Mouse (Mus musculus) G1E (cell line): Measurements from ENCODE around the gene Rprd1b. TPM values are rescaled to one million over a fixed set of nuclear protein-coding genes. Genes with fewer than 3 reads are reported as not detected.
A peak's percentile ranks its signal among the peaks of the same experiment; 100 is the strongest.

Experiments used
- ATAC-seq: 2 replicates; pipeline ENCODE4 v1.8.0; 2016; ENCODE audit warnings: mild to moderate bottlenecking; ENCODE audit not compliant: insufficient number of reproducible peaks, poor library complexity, low FRiP score, severe bottlenecking; ENCODE audit errors: extremely low read depth
- DNase-seq: peaks from one replicate; pipeline ENCODE4 v3.0.0; 2012; ENCODE audit warnings: low spot score
- H3K27me3 ChIP-seq: 2 replicates; pipeline ENCODE4 v1.6.1; 2012; ENCODE audit warnings: mild to moderate bottlenecking, low read length, inconsistent platforms; ENCODE audit not compliant: insufficient read depth
- H3K36me3 ChIP-seq: replicated peaks from 2 replicates; pipeline ENCODE3; 2012; ENCODE audit warnings: mild to moderate bottlenecking, inconsistent platforms
- H3K4me1 ChIP-seq: 2 replicates; pipeline ENCODE4 v1.6.1; 2012; ENCODE audit warnings: low read depth, low read length, inconsistent platforms, mixed read lengths; ENCODE audit not compliant: insufficient read depth
- H3K4me3 ChIP-seq: 2 replicates; pipeline ENCODE4 v1.5.1; 2012; ENCODE audit warnings: low read depth, mild to moderate bottlenecking, inconsistent platforms, low read length, moderate library complexity, mixed read lengths
- H3K9me3 ChIP-seq: replicated peaks from 2 replicates; pipeline ENCODE4 v1.6.1; 2012; ENCODE audit warnings: inconsistent platforms
- CTCF ChIP-seq: IDR thresholded peaks from 2 replicates; pipeline ENCODE4 v1.5.1; 2012; ENCODE audit warnings: low read depth, low read length, inconsistent platforms, mixed read lengths
- GATA1 ChIP-seq: IDR thresholded peaks from 2 replicates; pipeline ENCODE4 v1.6.1; 2012; ENCODE audit warnings: borderline replicate concordance, low read length, inconsistent platforms, mixed read lengths
- GATA2 ChIP-seq: IDR thresholded peaks from 2 replicates; pipeline ENCODE4 v1.6.1; 2012; ENCODE audit warnings: low read depth, low read length, inconsistent platforms, borderline replicate concordance
- POLR2AphosphoS5 ChIP-seq: IDR thresholded peaks from 2 replicates; pipeline ENCODE4 v1.6.1; 2012; ENCODE audit warnings: low read depth, low read length, inconsistent platforms; ENCODE audit not compliant: insufficient replicate concordance
- TAL1 ChIP-seq: conservative IDR thresholded peaks from 2 replicates; pipeline ENCODE4 v1.6.1; 2012; ENCODE audit warnings: low read depth, low read length, inconsistent platforms, mixed read lengths
- polyA plus RNA-seq: library from polyadenylated mRNA; stranded (reverse); fragments of >175 nt; gene quantifications from 2 replicates; pipeline ENCODE4 v1.2.3, GENCODE M21; 2012
- total RNA-seq, 2 experiments: library from RNA; stranded (forward) in 1 of 2; stranded (reverse) in 1 of 2; fragments of 200-1000 nt in 1 of 2; fragments of >200 nt in 1 of 2; fragmentation: Nextera tagmentation in 1 of 2; gene quantifications; 2 replicates each; pipeline ENCODE4 v1.2.3; 2014 to 2017

Gene Rprd1b
- total and polyA plus RNA-seq, 3 experiments, result 28.7 to 37.9 (median 36.2) TPM

DNA sequence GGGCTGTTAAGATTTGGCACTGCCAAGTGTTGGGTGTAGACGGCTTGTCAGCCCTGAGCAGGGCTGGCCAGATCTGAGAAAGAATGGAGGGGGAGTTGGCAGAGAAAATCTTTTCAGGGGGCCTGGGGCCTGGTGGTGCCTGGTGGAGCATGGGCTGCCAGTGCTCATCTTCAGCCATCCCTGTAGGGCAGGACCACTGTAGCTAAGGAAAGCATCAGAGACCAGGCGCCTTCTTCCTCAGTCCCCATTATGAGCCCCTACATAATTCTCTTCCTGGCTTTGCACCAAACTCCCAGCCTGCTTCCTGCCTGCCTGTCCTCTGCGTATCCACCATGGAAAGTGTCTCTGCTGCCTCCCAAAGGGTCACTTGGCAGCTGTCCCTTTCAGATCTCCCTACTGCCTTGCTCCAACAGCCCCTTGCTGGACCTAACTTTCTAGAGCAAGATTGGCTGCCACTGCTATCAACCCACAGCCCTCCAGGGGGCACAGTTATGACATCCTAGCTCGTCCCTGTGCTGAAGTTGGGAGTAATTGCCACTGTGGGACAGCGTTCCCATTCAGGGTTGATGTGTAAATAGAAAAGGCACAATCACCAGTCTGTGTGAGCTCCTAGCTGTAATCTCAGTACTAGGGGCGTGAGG is 78.8 kb downstream of the Rprd1b start:
- Histone ChIP-seq H3K9me3 (no peaks in the 10 kb centered on the region), H3K4me3 (no peak overlapping the region), H3K27me3 (peaks cover 20% of the 10 kb centered on the region), H3K4me1 (peaks cover 53% of the 10 kb centered on the region), H3K36me3 (no peaks in the 10 kb centered on the region)
- DNase-seq (peak; percentile 42), ATAC-seq (no peak)
- TF ChIP-seq POLR2AphosphoS5 (no peak), CTCF (peak; percentile 41; the same call in 1 of the 2 replicates)

DNA sequence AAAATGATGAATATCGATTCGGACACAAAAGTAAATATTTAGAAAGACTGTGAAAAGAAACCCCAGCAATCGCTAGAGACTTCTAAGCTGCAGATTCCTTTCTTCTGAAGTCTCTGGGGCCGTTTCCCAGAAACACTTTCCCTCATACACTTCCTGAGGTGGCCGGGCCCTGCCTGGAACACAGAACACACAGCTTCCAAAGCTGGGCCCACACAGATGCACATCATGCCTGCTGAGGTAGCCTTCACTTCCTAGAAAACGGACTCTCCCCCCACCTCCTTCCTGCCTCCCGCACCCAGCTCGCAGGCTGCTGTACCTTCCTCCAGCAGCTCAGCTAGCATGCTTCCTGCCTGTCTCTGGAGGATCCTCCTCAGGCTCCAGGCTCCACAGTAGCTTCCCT is 81.2 kb downstream of the Rprd1b start:
- peaks cover 5% of the 10 kb centered on the region; the same call in 1 of the 2 replicates for H3K27me3 ChIP-seq
- H3K4me1 ChIP-seq, result peaks cover 75% of the 10 kb centered on the region
- peak overlapping the region; percentile 21; the same call in 1 of the 2 replicates for H3K4me3 ChIP-seq
- no peaks in the 10 kb centered on the region for H3K36me3 ChIP-seq
- DNase-seq (no peak), ATAC-seq (peak; percentile 47; the same call in 1 of the 2 replicates)
- no peaks in the 10 kb centered on the region for H3K9me3 ChIP-seq
- TF ChIP-seq GATA1 (no peak), CTCF (no peak), TAL1 (no peak), POLR2AphosphoS5 (no peak)

DNA sequence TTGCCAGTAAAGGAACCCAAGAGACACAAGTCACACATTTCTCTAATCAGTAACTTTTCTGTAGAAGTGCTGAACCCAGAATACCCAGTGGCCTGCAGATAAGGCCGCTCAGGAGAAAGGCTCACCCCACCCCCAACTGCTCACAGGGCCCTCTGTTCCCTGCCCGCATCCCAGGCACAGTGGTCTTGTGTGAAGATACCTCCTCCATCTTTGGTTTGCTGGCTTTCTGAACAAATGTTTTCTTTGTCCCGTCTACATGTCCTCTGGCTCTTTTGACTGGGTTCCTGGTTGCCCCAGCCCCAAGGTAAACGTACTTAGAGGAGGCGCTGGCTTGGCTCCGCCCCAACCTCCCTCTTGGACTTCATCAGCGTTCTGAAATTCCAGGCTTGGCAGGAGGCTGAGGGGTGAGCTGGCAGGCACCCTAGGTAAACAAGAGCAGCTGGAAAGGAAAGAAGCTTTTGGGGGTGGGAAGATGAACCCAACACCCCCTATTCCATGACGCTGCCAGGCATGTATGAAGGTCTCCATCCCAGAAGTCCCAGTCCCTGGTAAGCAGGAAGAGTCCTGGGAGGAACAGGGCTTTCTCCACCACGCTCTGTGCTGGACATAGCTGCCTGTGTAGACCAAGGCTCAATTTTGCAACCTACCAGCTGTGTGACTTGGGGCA is 85.4 kb downstream of the Rprd1b start:
- TF ChIP-seq GATA2 (no peak), POLR2AphosphoS5 (no peak), CTCF (no peak), GATA1 (no peak), TAL1 (0 out of 2 replicates have a peak, but pooled peaks have one; percentile 8)
- Histone ChIP-seq H3K9me3 (no peaks in the 10 kb centered on the region), H3K36me3 (peaks cover 27% of the 10 kb centered on the region), H3K4me1 (peaks cover 89% of the 10 kb centered on the region), H3K27me3 (no peaks in the 10 kb centered on the region), H3K4me3 (peak overlapping the region; percentile 59; the same call in 1 of the 2 replicates)
- DNase-seq (peak; percentile 39), ATAC-seq (peak; percentile 64)

DNA sequence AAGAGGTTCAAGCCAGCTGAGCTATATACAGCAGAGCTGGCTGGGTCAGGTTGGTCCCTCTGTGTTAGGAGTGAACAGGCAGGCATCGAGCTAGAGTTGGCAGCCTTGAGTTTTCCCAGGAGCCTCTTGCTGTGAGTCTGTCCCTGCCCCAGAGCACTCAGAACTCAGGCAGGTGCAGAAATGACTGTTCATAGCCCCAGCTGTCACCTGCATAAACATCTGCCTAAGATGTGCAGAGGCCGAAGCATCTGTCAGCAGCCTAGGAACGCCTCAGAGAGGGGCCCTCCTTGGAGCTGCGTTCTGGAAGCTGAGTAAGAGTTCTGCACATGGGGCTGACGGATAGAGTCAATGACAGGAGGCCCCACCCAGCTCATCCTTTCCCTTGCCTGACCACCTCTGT is 86.6 kb downstream of the Rprd1b start:
- no peaks in the 10 kb centered on the region for H3K9me3 ChIP-seq
- H3K36me3 ChIP-seq, result peaks cover 38% of the 10 kb centered on the region
- no peak overlapping the region for H3K4me3 ChIP-seq
- H3K27me3 ChIP-seq, result no peaks in the 10 kb centered on the region
- H3K4me1 ChIP-seq, result peaks cover 88% of the 10 kb centered on the region
- ATAC-seq, result no peak
- TF ChIP-seq GATA1, result no peak
- TF ChIP-seq TAL1, result no peak
- TF ChIP-seq CTCF, result no peak
- TF ChIP-seq GATA2, result no peak
- TF ChIP-seq POLR2AphosphoS5, result no peak
- no peak for DNase-seq

DNA sequence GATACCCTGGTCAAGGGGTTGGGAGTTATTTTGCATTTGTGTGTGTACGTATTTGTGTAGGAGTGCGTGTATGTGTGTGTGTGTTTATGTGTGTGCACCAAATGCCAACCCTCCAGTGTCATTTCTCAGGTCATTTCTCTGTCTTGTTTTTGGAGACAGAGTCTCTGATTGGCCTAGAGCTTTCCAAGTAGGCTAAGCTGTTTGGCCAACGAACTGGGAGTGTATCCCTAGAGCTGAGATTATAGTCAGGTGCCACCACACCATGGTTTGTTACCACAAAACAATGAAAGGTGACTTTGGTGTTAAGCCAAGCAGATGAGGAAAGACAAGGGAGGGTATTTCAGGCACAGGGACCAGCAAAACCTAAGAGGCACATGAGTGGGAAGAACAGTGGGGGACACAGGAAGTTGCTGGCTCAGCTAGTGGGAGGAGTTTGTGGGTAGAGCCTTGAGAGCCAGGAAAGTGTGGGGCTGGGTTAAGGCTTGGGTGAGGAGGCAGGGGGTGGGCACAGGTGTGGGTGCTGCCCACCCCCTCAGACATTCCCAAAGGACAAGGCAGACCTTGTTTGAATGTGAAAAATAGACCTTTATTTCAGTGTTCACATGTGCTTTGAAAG is 87.6 kb downstream of the Rprd1b start:
- H3K4me3 ChIP-seq, result no peak overlapping the region; the same call in 1 of the 2 replicates
- no peak for TF ChIP-seq TAL1
- no peak for TF ChIP-seq CTCF
- no peak for TF ChIP-seq GATA1
- no peak for TF ChIP-seq GATA2
- no peak for TF ChIP-seq POLR2AphosphoS5
- H3K36me3 ChIP-seq, result peaks cover 48% of the 10 kb centered on the region
- H3K9me3 ChIP-seq, result no peaks in the 10 kb centered on the region
- H3K4me1 ChIP-seq, result peaks cover 95% of the 10 kb centered on the region
- peak; percentile 25 for DNase-seq
- H3K27me3 ChIP-seq, result no peaks in the 10 kb centered on the region
- ATAC-seq, result 0 out of 2 replicates have a peak, but pooled peaks have one; percentile 12

DNA sequence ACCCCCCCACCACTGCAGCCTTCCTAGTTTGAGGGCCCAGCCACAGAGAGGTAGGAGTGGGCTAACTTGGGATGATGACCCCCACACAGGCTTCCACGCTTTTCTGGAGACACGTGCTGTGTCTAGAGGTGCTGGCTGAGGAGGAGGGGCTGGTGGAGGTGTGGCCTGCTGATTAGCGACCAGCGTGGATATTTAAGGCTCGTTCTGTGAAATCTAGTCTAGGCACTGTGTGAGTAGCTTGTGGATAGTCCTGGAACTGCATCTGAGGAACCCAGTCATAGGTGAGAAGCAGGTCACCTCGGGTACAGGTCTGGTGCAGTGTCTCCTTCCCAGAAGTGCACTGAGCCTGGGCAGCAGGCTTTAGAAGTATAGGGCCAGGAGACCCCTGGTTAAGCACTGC is 88.4 kb downstream of the Rprd1b start:
- Histone ChIP-seq H3K36me3 (peaks cover 55% of the 10 kb centered on the region), H3K4me3 (no peak overlapping the region; the same call in 1 of the 2 replicates), H3K27me3 (no peaks in the 10 kb centered on the region)

More for the DNA sequence above, 88.4 kb downstream of the Rprd1b start:
- TF ChIP-seq GATA2 (no peak), GATA1 (no peak), POLR2AphosphoS5 (no peak), CTCF (no peak), TAL1 (no peak)
- Histone ChIP-seq H3K9me3 (no peaks in the 10 kb centered on the region), H3K4me1 (peaks cover 92% of the 10 kb centered on the region)
- ATAC-seq (no peak), DNase-seq (no peak)
